Mouse (Mus musculus) erythroblast, embryonic 14.5 days (primary cell): ENCODE measurements around the gene Cenpa.

Experiments used
- GATA1 ChIP-seq: IDR thresholded peaks from 2 replicates; pipeline ENCODE4 v1.6.1; 2012; ENCODE audit warnings: low read length, inconsistent platforms, mixed read lengths
- TAL1 ChIP-seq: IDR thresholded peaks from 3 replicates; pipeline ENCODE4 v1.6.1; 2012; ENCODE audit warnings: low read length, inconsistent platforms, mixed read lengths

DNA sequence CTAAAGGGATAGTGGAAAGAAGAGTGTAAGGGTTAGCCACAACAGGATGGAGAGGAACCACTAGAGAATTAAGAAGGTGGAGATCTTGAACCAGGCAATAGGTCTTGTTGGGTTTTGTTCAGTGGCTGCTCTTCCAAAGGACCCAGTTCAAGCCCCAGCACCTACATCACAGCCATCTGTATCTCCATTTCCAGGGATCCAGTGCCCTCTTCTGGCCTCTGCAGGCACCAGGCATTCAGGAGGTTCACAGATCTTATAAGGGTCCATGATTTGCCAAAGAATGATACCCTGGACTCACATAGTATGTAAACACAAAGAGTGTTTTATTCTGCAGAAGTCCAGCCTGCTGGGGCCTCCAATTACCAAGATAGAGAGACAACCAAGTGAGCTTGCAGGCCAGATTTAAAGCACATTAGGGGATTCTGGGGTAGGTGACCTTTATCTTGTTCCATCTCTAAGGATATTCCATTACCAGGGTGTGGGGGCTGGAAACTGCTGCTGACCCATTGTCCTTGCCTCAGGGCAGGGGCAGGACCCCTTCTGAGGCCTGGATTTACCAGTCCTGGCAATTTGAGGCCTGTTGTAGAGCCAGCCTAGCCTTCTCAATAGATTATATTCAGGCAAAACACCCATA is 16.5 kb downstream of the Cenpa start:
- TF ChIP-seq GATA1 (no peak), TAL1 (no peak)
